Mouse (Mus musculus) kidney, postnatal 0 days (tissue): ENCODE results near the gene Setdb1. TPM values are rescaled to one million over a fixed set of nuclear protein-coding genes. Genes with fewer than 3 reads are reported as not detected.

ENCODE experiments used
- ATAC-seq: fragments of 200-750 bp; cut with Nextera tagmentation; replicated peaks from 2 replicates; pipeline ENCODE4 v1.8.0; 2017; ENCODE audit warnings: low read depth, moderate number of reproducible peaks, moderate TSS enrichment, moderate library complexity; ENCODE audit not compliant: low FRiP score
- DNase-seq: peaks from one replicate; pipeline ENCODE4 v3.0.0-alpha.2; 2016; ENCODE audit warnings: low spot score
- H3K27ac ChIP-seq: fragments of 300-500 bp; sonication (generic); 2 replicates; pipeline ENCODE4 v1.5.1; 2014; ENCODE audit warnings: mild to moderate bottlenecking
- H3K27me3 ChIP-seq: fragments of 300-500 bp; sonication (generic); 2 replicates; pipeline ENCODE4 v1.6.1; 2014; ENCODE audit warnings: low read length, mixed read lengths; ENCODE audit not compliant: insufficient read depth
- H3K36me3 ChIP-seq: fragments of 300-500 bp; sonication (generic); 2 replicates; pipeline ENCODE4 v1.6.1; 2014; ENCODE audit warnings: low read length, mixed read lengths; ENCODE audit not compliant: insufficient read depth
- H3K4me1 ChIP-seq: fragments of 300-500 bp; sonication (generic); replicated peaks from 2 replicates; pipeline ENCODE4 v1.6.1; 2014; ENCODE audit warnings: antibody characterized with exemption, low read length, mixed read lengths; ENCODE audit not compliant: insufficient read depth
- H3K4me2 ChIP-seq: fragments of 300-500 bp; sonication (generic); 2 replicates; pipeline ENCODE4 v1.6.1; 2014; ENCODE audit warnings: mild to moderate bottlenecking, low read length, moderate library complexity, mixed read lengths
- H3K4me3 ChIP-seq: fragments of 300-500 bp; sonication (generic); replicated peaks from 2 replicates; pipeline ENCODE4 v1.5.1; 2014; ENCODE audit warnings: low read depth, low read length
- H3K9ac ChIP-seq: fragments of 300-500 bp; sonication (generic); 2 replicates; pipeline ENCODE4 v1.6.1; 2014; ENCODE audit warnings: low read depth, low read length
- H3K9me3 ChIP-seq: fragments of 300-500 bp; sonication (generic); replicated peaks from 2 replicates; pipeline ENCODE4 v1.6.1; 2016; ENCODE audit warnings: low read length, inconsistent platforms, mixed read lengths
- CTCF ChIP-seq: IDR thresholded peaks from 2 replicates; pipeline ENCODE4 v1.5.1; 2016; ENCODE audit warnings: antibody characterized with exemption, low read depth, mild to moderate bottlenecking, moderate library complexity
- WGBS: fragments of 180-500 bp; shearing (Covaris S2); extraction: QIAGEN DNeasy Blood & Tissue Kit; methylation state at CpG from one replicate; pipeline ENCODE4 v1.1.7; 2014; 5-methylcytosine and 5-hydroxymethylcytosine counted together
- polyA plus RNA-seq: library from polyadenylated mRNA; unstranded; fragments of >200 nt; fragmentation: Nextera tagmentation; extraction: Ambion mirVana; gene quantifications from 2 replicates; pipeline ENCODE4 v1.2.1, GENCODE M21; 2015

Setdb1 gene
- polyA plus RNA-seq, 1 experiment from 2014 or later, result 22.2 TPM

DNA sequence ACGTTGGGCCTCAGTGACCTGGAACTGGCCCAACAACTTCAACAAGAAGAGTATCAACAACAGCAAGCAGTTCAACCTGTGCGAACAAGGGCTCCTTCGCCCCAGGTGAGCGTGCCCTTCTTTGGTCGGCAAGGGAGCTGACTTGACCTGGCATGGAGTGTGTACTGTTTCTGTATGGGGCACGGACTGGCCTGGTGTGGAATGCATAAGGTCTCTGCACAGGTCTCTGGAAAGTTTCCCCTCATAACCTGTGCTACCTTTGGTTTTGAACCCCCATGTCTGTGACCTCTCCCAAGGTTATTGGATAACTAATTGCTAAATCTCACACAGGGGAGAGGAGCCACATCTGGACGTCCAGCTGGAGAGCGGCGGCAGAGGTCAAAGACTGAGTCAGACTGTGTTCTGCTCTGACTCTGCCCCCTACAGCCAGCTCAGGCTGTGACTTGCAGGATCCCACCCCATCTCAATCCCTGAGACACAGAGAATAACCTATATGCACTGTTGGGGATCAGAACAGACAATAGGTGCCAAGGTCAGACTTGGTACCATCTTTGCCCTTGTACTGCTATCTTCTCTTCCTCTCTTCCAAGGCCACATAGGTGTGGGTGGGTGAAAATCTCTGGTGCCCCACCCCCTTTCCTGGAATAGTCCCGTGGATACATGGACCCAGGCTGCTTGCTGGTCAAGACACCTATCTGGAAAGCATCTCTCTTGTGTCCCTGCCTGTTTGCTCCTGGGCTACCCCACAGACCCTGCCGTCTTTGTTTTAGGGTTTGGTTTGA is 61.5 kb downstream of the Setdb1 start:
- no peak; the same call in 1 of the 2 replicates for TF ChIP-seq CTCF
- peak overlapping the region; percentile 79 for H3K27ac ChIP-seq
- DNase-seq (no peak), ATAC-seq (peak; percentile 41)
- H3K27me3 ChIP-seq, result no peaks in the 10 kb centered on the region
- no peak overlapping the region for H3K4me3 ChIP-seq
- H3K9ac ChIP-seq, result no peak overlapping the region
- 63% methylated on average over 11 of the region's 11 CpGs for WGBS
- H3K4me2 ChIP-seq, result no peak overlapping the region
- no peaks in the 10 kb centered on the region for H3K9me3 ChIP-seq
- H3K36me3 ChIP-seq, result peaks cover 26% of the 10 kb centered on the region
- H3K4me1 ChIP-seq, result 0 out of 2 replicates have a peak, but pooled peaks cover 9% of the 10 kb centered on the region

GRCm38 (mm10) chr3:95294718-95295117 is 62.3 kb downstream of the Setdb1 start:
- no peak for TF ChIP-seq CTCF
- WGBS, result 84% methylated on average over 5 of the region's 5 CpGs
- ATAC-seq, result no peak

GRCm38 (mm10) chr3:95294316-95294715 is 62.7 kb downstream of the Setdb1 start:
- peaks cover 28% of the 10 kb centered on the region for H3K36me3 ChIP-seq
- no peak for ATAC-seq
- WGBS, result 84% methylated on average over 7 of the region's 7 CpGs

More at GRCm38 (mm10) chr3:95294718-95295117, 62.3 kb downstream of the Setdb1 start:
- Histone ChIP-seq H3K4me3 (no peak overlapping the region), H3K4me2 (no peak overlapping the region), H3K9ac (no peak overlapping the region), H3K36me3 (peaks cover 26% of the 10 kb centered on the region), H3K27me3 (no peaks in the 10 kb centered on the region), H3K4me1 (0 out of 2 replicates have a peak, but pooled peaks cover 9% of the 10 kb centered on the region), H3K9me3 (no peaks in the 10 kb centered on the region), H3K27ac (peak overlapping the region; percentile 79; the same call in 1 of the 2 replicates)
- no peak for DNase-seq

DNA sequence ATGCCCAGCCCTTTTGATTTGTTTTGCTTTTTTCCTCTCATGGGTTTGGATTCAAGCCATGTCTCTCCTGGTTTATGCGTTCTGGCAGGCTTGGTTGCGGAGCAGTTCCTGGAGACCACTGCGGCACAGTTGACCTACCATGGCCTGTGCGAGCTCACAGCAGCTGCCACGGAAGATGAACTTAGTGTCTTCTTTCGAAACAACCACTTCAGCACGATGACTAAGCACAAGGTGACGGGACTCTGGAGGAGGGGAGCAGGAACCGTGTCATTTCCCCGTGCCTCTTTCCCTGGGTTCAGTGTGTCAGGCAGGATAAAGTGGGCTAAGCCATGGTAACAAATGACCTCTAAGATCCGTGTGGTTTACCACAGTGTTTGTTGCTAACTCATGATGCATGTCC is 63.5 kb downstream of the Setdb1 start:
- 32% methylated on average over 11 of the region's 11 CpGs for WGBS
- peak overlapping the region; percentile 34; the same call in 1 of the 2 replicates for H3K27ac ChIP-seq
- DNase-seq, result peak; percentile 57
- H3K9ac ChIP-seq, result no peak overlapping the region
- TF ChIP-seq CTCF, result no peak
- no peak for ATAC-seq
- no peaks in the 10 kb centered on the region for H3K27me3 ChIP-seq
- H3K4me3 ChIP-seq, result no peak overlapping the region
- H3K9me3 ChIP-seq, result no peaks in the 10 kb centered on the region
- H3K36me3 ChIP-seq, result peaks cover 31% of the 10 kb centered on the region
- H3K4me2 ChIP-seq, result no peak overlapping the region
- H3K4me1 ChIP-seq, result 0 out of 2 replicates have a peak, but pooled peaks cover 9% of the 10 kb centered on the region

More at GRCm38 (mm10) chr3:95294316-95294715, 62.7 kb downstream of the Setdb1 start:
- H3K9ac ChIP-seq, result no peak overlapping the region
- no peak for DNase-seq
- H3K4me2 ChIP-seq, result no peak overlapping the region
- H3K4me1 ChIP-seq, result 0 out of 2 replicates have a peak, but pooled peaks cover 9% of the 10 kb centered on the region
- peak overlapping the region; percentile 79; the same call in 1 of the 2 replicates for H3K27ac ChIP-seq
- H3K9me3 ChIP-seq, result no peaks in the 10 kb centered on the region
- H3K27me3 ChIP-seq, result no peaks in the 10 kb centered on the region
- no peak overlapping the region for H3K4me3 ChIP-seq
- TF ChIP-seq CTCF, result no peak

GRCm38 (mm10) chr3:95292899-95293298 is 64.1 kb downstream of the Setdb1 start:
- no peak overlapping the region for H3K9ac ChIP-seq
- DNase-seq (no peak), ATAC-seq (no peak)
- no peaks in the 10 kb centered on the region for H3K27me3 ChIP-seq
- H3K4me1 ChIP-seq, result 0 out of 2 replicates have a peak, but pooled peaks cover 9% of the 10 kb centered on the region
- no peak for TF ChIP-seq CTCF
- no peak overlapping the region for H3K4me3 ChIP-seq
- H3K9me3 ChIP-seq, result no peaks in the 10 kb centered on the region
- H3K4me2 ChIP-seq, result no peak overlapping the region
- peak overlapping the region; percentile 34; the same call in 1 of the 2 replicates for H3K27ac ChIP-seq
- 87% methylated on average over 2 of the region's 2 CpGs for WGBS
- H3K36me3 ChIP-seq, result peaks cover 37% of the 10 kb centered on the region

DNA sequence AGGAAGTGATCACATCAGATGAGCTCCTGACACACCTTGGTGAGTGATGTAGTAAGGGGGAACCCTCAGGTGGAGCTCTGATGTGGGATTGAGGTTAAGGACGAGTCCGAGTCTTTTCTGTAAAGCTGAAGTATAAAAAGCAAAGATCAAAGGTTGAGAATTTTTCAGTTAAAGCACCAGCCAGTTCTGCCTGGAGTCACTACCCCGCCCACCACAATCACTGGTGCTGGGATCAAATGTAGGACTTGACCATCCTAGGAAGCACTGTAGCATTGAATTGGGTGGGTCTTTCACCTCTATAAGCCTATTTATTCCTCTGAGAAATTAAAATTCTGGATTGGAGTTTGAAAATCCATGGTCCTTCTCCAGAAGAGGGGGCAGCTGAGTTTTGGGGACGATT is 66.0 kb downstream of the Setdb1 start:
- Histone ChIP-seq H3K36me3 (peaks cover 38% of the 10 kb centered on the region), H3K4me3 (no peak overlapping the region), H3K9me3 (no peaks in the 10 kb centered on the region), H3K4me1 (0 out of 2 replicates have a peak, but pooled peaks cover 7% of the 10 kb centered on the region), H3K27me3 (no peaks in the 10 kb centered on the region), H3K27ac (no peak overlapping the region), H3K9ac (no peak overlapping the region), H3K4me2 (no peak overlapping the region)
- no peak for TF ChIP-seq CTCF
- no peak for DNase-seq
- no peak for ATAC-seq
- WGBS, result 80% methylated on average over 4 of the region's 4 CpGs
